Mouse (Mus musculus) left cerebral cortex, adult 11 months (tissue): ENCODE measurements around the gene Vmn2r87.
"Not testable (repeated sequence)": the region's sequence is repeated elsewhere in the genome, so short reads cannot be mapped to it uniquely, and the experiment has no call there.

ENCODE experiments used
- DNase-seq: peaks from one replicate; pipeline ENCODE4 v3.0.0; 2022; ENCODE audit warnings: low spot score

The Vmn2r87 gene

GRCm38 (mm10) chr10:130497296-130497695, at the start of gene Vmn2r87:
Gene Vmn2r87 (minus strand): TSS chr10:130497396.
- DNase-seq: no peak

- DNase-seq: not testable (repeated sequence)
These were observed 47.1 kb upstream of the Vmn2r87 start for GRCm38 (mm10) chr10:130544331-130544730.

GRCm38 (mm10) chr10:130541931-130542691, 44.9 kb upstream of the Vmn2r87 start:
- peak; percentile 75 for DNase-seq

GRCm38 (mm10) chr10:130536101-130536500, 38.9 kb upstream of the Vmn2r87 start:
- no peak for DNase-seq

GRCm38 (mm10) chr10:130527926-130528325, 30.7 kb upstream of the Vmn2r87 start:
- no peak for DNase-seq

GRCm38 (mm10) chr10:130470311-130470760, 26.9 kb downstream of the Vmn2r87 start:
- DNase-seq: no peak

GRCm38 (mm10) chr10:130455950-130456349, 41.2 kb downstream of the Vmn2r87 start, which contains the start of gene Vmn2r86:
Gene Vmn2r86 (minus strand): TSS chr10:130456050.
- not testable (repeated sequence) for DNase-seq

- no peak for DNase-seq
These were observed 52.4 kb downstream of the Vmn2r87 start for GRCm38 (mm10) chr10:130444776-130445175.

GRCm38 (mm10) chr10:130434185-130434898, 62.9 kb downstream of the Vmn2r87 start:
- not testable (repeated sequence) for DNase-seq

- DNase-seq: not testable (repeated sequence)
These were observed 67.6 kb downstream of the Vmn2r87 start, which contains the start of gene Vmn2r85 for GRCm38 (mm10) chr10:130429603-130430002. Gene Vmn2r85 (minus strand): TSS chr10:130429703.

- not testable (repeated sequence) for DNase-seq
These were observed 74.8 kb downstream of the Vmn2r87 start for GRCm38 (mm10) chr10:130422368-130422767.
